Mouse (Mus musculus): ENCODE data around the gene Gfod1.

The Gfod1 gene

DNA sequence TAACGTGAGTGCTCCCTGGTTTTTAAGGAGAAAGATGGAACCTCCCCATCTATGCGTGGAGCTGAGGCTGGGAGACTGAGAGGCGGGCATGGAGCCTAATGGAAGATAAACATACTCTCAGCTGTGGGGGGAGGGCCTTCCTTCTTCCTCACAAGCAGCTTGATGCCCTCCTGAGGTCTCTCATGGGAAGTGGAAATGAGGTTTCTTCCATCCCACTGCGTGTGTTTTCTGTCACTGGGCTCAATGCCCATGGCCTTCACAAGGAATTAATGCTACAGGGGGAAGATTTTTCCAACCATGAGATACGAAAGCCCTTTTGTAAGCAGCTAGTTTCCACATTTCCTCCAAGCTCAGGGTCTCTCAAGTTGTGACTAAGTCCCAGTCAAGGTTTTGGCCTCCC is 100.3 kb downstream of the Gfod1 start:
- DNase-seq (ENCODE audit: low read depth, low spot score), result no peak

DNA sequence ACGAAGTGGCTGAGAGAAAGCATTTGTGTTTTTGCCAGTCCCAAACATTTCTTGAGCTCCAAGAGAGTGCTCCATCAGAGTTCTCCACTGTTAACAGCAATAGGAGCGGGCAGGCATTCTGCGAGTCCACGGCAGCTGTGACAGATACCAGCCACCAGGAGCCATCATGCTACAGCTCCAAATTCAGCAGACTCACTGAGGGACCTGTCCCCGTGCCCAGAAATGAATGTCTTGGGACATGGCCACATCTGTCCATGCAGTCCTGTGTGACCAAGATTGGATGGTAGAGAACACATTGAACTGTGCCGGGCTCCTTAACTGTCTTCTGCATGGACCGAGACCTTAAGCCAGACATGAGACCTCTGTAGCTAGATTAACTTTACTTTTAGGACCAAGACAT is 100.7 kb downstream of the Gfod1 start:
- no peak for DNase-seq (ENCODE audit: low read depth, low spot score)

- no peak for DNase-seq (ENCODE audit: low read depth, low spot score)
These were observed 101.6 kb downstream of the Gfod1 start for GRCm38 (mm10) chr13:43202351-43202750.

DNA sequence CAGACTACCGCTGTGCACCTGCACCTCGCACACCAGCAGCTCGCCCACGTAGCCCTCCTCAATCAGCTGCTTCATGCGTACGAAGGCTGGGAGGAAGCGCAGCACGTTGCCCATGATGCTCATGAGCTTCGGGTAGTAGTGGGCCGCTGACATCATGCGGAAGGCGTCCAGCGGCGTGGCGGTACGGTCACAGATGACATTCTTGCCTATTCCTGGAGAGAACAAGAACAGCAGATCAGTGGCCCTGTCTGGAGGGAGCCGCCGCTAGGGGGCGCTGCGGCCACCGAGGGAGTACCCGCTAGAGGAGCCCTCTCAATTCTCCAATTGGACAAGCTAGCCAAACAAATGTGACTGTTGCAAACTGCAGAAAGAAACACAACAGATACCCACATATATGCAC is 102.9 kb downstream of the Gfod1 start:
- peak; percentile 45 for DNase-seq (ENCODE audit: low read depth, low spot score)

- no peak for DNase-seq (ENCODE audit: low read depth, low spot score)
These were observed 103.5 kb downstream of the Gfod1 start for GRCm38 (mm10) chr13:43200473-43200872.

GRCm38 (mm10) chr13:43199749-43200148 is 104.2 kb downstream of the Gfod1 start:
- peak; percentile 56 for DNase-seq (ENCODE audit: low read depth, low spot score)

GRCm38 (mm10) chr13:43199282-43199681 is 104.7 kb downstream of the Gfod1 start:
- no peak for DNase-seq (ENCODE audit: low read depth, low spot score)

DNA sequence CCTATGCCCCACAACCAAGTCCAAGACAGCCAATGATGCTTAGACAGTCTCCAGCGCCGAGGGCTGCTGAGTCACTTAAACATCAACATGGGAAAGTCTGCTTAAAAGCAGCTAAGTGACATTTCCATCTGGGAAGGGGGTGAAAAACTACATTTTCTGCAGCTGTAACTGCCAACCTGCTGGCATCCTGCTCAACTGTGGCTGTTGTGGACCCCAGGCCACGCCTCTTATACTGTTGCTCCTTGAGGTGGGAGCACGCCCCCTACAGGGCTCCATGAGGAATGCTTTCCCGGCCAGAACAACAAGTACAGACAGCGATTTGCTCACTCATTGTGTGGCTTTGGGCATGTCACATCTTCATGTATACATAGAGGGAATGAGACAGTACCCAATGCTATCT is 106.8 kb downstream of the Gfod1 start:
- peak; percentile 32 for DNase-seq (ENCODE audit: low read depth, low spot score)

DNA sequence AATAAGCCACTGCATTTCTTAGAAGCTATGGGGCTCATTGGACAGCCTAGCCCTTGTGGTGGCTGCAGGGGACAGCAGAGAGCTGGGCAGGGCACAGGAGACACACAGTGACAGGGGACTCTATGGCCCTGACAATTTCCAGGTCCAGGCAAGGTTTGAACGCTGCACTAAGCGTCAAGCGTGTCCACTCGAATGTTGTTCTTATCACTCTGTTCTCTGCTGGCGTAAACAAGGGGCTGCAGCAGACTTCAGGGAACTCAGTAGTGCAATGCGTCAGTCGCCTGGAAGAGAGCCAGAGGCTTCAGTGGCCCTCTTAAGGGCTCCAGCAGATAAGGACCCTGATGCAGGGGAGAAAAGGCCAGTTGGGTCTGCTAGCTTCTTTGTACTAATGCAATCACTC is 108.0 kb downstream of the Gfod1 start:
- DNase-seq (ENCODE audit: low read depth, low spot score), result no peak

DNA sequence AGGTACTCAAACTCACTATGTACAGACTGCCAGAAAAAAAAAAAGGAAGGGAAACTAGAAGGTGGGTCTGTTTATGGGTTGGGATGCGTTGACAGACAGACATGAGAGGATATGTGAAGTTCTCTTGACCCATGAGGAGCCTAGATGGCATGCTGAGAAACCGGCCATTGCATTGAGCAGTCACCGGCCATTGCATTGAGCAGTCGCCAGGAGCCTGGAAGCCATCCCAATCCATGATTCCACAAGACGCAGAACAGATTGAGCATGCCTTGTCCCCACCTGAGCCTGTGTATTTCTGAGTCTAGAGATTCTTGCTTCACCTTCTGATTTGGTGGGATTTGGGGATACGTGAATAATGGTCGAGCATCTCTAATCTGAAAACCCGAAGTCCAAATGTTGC is 110.0 kb downstream of the Gfod1 start:
- no peak for DNase-seq (ENCODE audit: low read depth, low spot score)

DNA sequence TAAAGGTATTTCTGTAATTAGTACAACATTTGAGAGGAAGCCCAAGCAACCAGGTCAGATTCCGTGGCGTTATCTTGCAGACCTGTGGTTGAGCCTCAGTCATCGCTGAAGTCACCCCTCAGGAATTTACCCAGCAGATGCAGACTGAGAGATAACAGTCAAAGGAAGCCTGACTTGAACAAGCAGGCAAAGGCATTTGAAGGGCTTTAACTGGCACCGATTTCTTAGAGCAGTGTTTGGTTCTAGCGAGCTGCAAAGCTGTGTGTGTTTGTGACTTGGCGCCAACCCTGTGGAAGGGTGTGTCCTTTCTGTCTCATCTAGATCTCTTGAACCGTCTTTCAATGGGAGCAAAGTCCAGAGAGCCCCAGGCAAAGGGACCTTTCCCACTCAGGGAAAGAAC is 110.7 kb downstream of the Gfod1 start:
- DNase-seq (ENCODE audit: low read depth, low spot score), result no peak

DNA sequence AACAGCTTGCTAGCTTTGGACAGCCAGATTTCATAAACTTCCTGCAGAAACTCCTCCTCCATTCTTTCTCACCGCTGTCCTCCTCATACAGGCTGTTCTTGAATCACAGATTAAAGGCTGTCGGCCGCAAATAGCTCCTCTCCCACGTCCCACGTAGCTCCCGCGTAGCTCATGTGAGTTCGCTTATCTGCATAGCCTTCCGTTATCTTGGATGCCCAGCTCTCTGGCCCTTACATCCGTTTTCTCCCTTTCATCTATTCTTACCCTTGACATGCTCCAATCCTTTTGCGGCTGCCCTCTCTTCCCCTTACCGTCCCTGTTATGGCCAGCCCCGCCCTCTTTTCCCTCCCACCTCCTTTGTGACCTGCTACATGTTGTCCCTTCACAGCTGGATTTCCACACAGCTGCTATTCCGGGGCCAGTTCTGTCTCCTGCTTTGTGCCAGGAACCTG is 112.2 kb downstream of the Gfod1 start:
- DNase-seq (ENCODE audit: low read depth, low spot score), result no peak

DNA sequence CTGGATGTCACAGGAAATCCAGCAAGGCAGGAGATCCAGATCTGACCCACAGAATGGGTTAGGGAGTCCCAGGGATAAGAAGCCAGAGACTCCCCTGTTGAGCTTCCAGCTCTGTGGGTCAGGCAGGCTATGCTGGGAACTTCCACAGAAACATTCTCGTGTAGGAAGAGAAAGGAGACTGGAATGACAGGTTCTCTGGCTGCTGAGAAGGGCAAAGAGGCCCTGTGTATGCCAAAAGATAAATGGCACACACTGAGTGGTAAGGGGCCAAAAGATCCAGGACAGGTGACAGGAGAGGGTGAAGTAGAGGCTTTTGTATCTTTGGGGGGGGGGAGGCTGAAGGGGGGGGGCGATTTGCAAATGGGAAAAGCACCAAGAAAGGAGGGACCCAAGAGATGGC is 112.7 kb downstream of the Gfod1 start:
- no peak for DNase-seq (ENCODE audit: low read depth, low spot score)

GRCm38 (mm10) chr13:43187736-43188135 is 116.2 kb downstream of the Gfod1 start:
- no peak for DNase-seq (ENCODE audit: low read depth, low spot score)

DNA sequence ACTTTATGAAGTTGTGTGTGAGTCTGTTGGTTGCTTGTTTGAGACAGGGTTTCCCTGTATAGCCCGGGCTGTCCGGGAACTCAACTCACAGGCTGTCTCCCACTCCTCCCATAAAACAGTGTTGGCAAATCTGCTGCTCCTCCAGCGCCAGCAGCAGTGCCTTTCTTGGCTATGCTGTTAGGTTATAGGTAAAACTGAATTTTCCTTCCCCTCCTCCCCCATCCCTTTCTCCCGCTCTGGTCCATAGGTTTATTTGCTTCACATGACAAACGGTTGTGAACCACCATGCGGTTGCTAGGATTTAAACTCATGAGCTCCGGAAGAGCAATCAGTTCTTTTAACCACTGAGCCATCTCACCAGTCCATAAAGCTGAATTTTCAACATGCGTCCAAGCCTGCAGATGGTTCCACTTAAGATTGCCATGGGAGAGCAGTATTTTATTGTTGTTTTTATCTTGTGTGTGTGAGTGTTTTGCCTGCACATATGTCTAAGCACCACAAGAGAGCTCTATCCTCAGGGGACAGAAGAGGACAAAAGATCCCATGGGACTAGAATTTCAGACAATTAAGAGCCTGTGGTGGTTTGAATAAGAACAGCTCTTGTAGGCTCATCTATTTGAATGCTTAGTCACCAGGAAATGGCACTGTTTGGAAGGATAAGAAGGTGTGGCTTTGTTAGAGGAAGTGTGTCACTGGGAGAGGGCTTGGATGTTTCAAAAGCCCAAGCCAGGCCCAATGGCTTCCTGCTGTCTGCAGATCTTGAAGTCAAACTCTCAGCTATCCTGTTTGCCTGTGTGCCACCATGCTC is 120.5 kb downstream of the Gfod1 start:
- no peak for DNase-seq (ENCODE audit: low read depth, low spot score)

- peak; percentile 77 for DNase-seq (ENCODE audit: low read depth, low spot score)
These were observed 121.3 kb downstream of the Gfod1 start for GRCm38 (mm10) chr13:43182465-43183201.

DNA sequence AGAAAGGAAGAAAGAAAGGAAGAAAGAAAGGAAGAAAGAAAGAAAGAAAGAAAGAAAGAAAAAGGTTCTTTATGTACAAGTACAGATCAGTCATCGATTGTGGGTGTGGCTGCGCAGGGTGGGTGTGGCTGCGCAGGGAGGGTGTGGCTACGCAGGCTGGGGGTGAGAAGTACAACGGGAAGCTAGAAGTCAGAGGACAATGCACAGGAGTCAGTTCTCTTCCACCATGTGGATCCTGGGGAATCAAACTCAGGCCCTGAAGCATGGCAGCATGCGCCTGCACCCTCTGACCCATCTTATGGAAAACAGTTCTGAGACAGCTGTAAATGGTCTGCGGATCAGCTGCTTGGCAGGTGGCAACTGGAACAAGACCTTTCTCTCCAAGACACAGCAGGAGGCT is 122.9 kb downstream of the Gfod1 start:
- peak; percentile 43 for DNase-seq (ENCODE audit: low read depth, low spot score)

GRCm38 (mm10) chr13:43177317-43177716 is 126.7 kb downstream of the Gfod1 start:
- peak; percentile 36 for DNase-seq (ENCODE audit: low read depth, low spot score)

GRCm38 (mm10) chr13:43176676-43177075 is 127.3 kb downstream of the Gfod1 start:
- peak; percentile 69 for DNase-seq (ENCODE audit: low read depth, low spot score)

DNA sequence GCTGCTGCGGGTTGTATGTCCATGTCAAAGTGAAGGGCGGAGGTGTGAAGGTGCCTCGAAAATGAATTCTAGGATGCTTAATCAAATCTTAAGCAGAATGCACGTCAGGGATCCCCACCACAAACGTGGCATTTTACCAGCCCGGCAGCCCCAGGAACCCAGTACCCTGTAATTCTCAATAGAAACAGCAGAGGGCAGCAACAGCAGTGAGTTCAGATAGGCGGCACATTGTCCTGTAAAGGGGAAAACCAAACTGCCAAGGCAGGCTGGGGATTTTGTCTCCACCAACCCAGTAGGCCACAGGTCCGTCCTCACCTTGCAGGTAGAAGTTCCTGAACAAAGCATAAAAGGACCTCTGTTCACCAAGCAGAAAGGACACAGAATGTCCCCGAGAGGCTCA is 130.7 kb downstream of the Gfod1 start:
- peak; percentile 86 for DNase-seq (ENCODE audit: low read depth, low spot score)

DNA sequence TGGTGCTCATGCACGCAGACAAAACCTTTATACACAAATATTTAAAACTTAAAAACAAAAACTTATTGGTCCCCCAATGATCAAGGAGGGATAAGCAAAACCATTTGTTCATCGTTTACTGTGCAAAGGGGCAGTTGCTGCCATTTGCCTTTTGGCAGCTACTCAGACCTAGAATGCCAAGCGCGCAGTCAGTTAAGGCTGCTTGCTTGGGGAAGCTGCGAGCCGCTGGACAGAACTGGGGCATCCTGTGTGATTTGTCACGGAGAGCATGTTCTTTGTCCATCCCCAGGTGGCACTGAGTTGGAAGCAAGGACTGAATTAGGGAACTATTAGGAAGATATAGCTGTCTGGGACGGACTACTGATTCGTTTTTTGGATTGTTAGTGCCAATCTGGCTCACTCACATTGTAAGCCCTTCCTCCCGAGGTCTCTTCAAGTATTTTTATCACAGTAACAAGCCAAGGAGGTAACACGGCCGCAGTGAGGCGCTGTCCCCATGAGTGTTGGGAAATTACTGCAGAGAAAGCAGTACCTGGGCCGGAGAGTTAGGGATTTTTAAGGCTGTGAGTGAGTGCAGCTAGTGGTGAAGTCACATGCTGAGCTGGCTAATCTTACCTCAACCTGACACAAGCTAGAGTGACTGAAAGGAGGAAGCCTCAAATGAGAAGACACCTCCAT is 131.8 kb downstream of the Gfod1 start:
- DNase-seq (ENCODE audit: low read depth, low spot score), result peak; percentile 87

- DNase-seq (ENCODE audit: low read depth, low spot score), result peak; percentile 96
These were observed 132.8 kb downstream of the Gfod1 start, which contains the start of gene Tbc1d7 for GRCm38 (mm10) chr13:43171020-43171710. Gene Tbc1d7 (minus strand): TSS chr13:43171501.

Measured in A20 (cell line).